In genomic region chr5:123393786-123394302, GRCm38 (mm10) we compare ENCODE assay signal across 8 mouse cellular contexts. TPM values are rescaled to one million over a fixed set of nuclear protein-coding genes. Genes with fewer than 3 reads are reported as not detected.
DNase-seq lines count a peak whose midpoint lies in the region; ATAC-seq lines count a peak whose summit lies in the region.

No protein-coding gene starts in this region.

- peaks cover 47% of the 10 kb centered on the region for H3K4me1 ChIP-seq in kidney, embryonic 14.5 days (ENCODE audit: control insufficient read depth, insufficient read depth, low read length)
- peaks cover 54% of the 10 kb centered on the region for H3K4me1 ChIP-seq in hindbrain, embryonic 12.5 days
- peaks cover 49% of the 10 kb centered on the region for H3K4me1 ChIP-seq in midbrain, embryonic 12.5 days

- H3K9me3 ChIP-seq in kidney, embryonic 14.5 days (ENCODE audit: control insufficient read depth, low read length) = no peaks in the 10 kb centered on the region
- H3K9me3 ChIP-seq in hindbrain, embryonic 12.5 days (replicated peaks) = no peaks in the 10 kb centered on the region
- H3K9me3 ChIP-seq in midbrain, embryonic 12.5 days = no peaks in the 10 kb centered on the region

- peak overlapping the region; percentile 86 for H3K27ac ChIP-seq in kidney, embryonic 14.5 days (ENCODE audit: low read depth, low read length)
- peak overlapping the region; percentile 85; the same call in 1 of the 2 replicates for H3K27ac ChIP-seq in hindbrain, embryonic 12.5 days
- H3K27ac ChIP-seq in midbrain, embryonic 12.5 days (replicated peaks) = peak overlapping the region; percentile 86

- no peak for DNase-seq in kidney, postnatal 25 days
- peak; percentile 60 for DNase-seq in adipocyte (ENCODE audit: low spot score)
- DNase-seq in layer of hippocampus, adult 18-20 months (ENCODE audit: low spot score in 2 of 2) = no peak
- DNase-seq in frontal cortex, postnatal 36 days (ENCODE audit: low spot score in 2 of 2) = no peak
- DNase-seq in B cell, adult 2 months = no peak

- peak overlapping the region; percentile 60 for H3K4me2 ChIP-seq in kidney, embryonic 14.5 days (replicated peaks; ENCODE audit: low read depth, low read length)
- peak overlapping the region; percentile 79 for H3K4me2 ChIP-seq in hindbrain, embryonic 12.5 days (replicated peaks)
- H3K4me2 ChIP-seq in midbrain, embryonic 12.5 days (replicated peaks) = peak overlapping the region; percentile 89

- H3K9ac ChIP-seq in kidney, embryonic 14.5 days (ENCODE audit: low read depth, low read length) = peak overlapping the region; percentile 77
- H3K9ac ChIP-seq in hindbrain, embryonic 12.5 days = peak overlapping the region; percentile 93; the same call in 1 of the 2 replicates
- peak overlapping the region; percentile 43; the same call in 1 of the 2 replicates for H3K9ac ChIP-seq in midbrain, embryonic 12.5 days (replicated peaks)

- H3K36me3 ChIP-seq in kidney, embryonic 14.5 days (ENCODE audit: control insufficient read depth, insufficient read depth, low read length) = no peaks in the 10 kb centered on the region
- H3K36me3 ChIP-seq in hindbrain, embryonic 12.5 days = no peaks in the 10 kb centered on the region
- no peaks in the 10 kb centered on the region for H3K36me3 ChIP-seq in midbrain, embryonic 12.5 days

- no peaks in the 10 kb centered on the region for H3K27me3 ChIP-seq in kidney, embryonic 14.5 days (ENCODE audit: control insufficient read depth, insufficient read depth, low read length)
- no peaks in the 10 kb centered on the region for H3K27me3 ChIP-seq in hindbrain, embryonic 12.5 days
- no peaks in the 10 kb centered on the region for H3K27me3 ChIP-seq in midbrain, embryonic 12.5 days

- no peak; the same call in 1 of the 2 replicates for ATAC-seq in kidney, embryonic 14.5 days (ENCODE audit: low FRiP score, low TSS enrichment)
- no peak; the same call in 1 of the 2 replicates for ATAC-seq in hindbrain, embryonic 12.5 days (ENCODE audit: low FRiP score)
- ATAC-seq in midbrain, embryonic 12.5 days (ENCODE audit: low FRiP score, low read depth) = no peak

- WGBS in kidney, embryonic 14.5 days = 25% methylated on average over 5 of the region's 5 CpGs
- 28% methylated on average over 5 of the region's 5 CpGs for WGBS in hindbrain, embryonic 12.5 days
- 28% methylated on average over 5 of the region's 5 CpGs for WGBS in midbrain, embryonic 12.5 days

- peak overlapping the region; percentile 72 for H3K4me3 ChIP-seq in kidney, embryonic 14.5 days (ENCODE audit: low read length)
- peak overlapping the region; percentile 91 for H3K4me3 ChIP-seq in hindbrain, embryonic 12.5 days
- peak overlapping the region; percentile 71 for H3K4me3 ChIP-seq in midbrain, embryonic 12.5 days

RNA-seq across cellular contexts. Expression of gene Mlxip, which starts 0.8 kb away (rescaled TPM):
- 13.4 and 26.6 TPM in 2 replicates for polyA plus RNA-seq in kidney, embryonic 14.5 days (2014; fragmentation: Nextera tagmentation; extraction: Ambion mirVana)
- 20.7 and 21.6 TPM in 2 replicates for polyA plus RNA-seq in hindbrain, embryonic 12.5 days (2016; fragmentation: Nextera tagmentation; extraction: Ambion mirVana)
- 16.8 and 21.5 TPM in 2 replicates for polyA plus RNA-seq in midbrain, embryonic 12.5 days (2016; fragmentation: Nextera tagmentation; extraction: Ambion mirVana)
- total RNA-seq in layer of hippocampus, adult 18-20 months (2021) = 10 to 100 TPM; 15.4 to 20.6 TPM

RNA-seq across cellular contexts. Expression of gene Bcl7a, which starts 50.2 kb away (rescaled TPM):
- 39.4 and 43.2 TPM in 2 replicates for polyA plus RNA-seq in kidney, embryonic 14.5 days (2014; fragmentation: Nextera tagmentation; extraction: Ambion mirVana)
- 56.6 and 59.9 TPM in 2 replicates for polyA plus RNA-seq in hindbrain, embryonic 12.5 days (2016; fragmentation: Nextera tagmentation; extraction: Ambion mirVana)
- 56.7 and 59.8 TPM in 2 replicates for polyA plus RNA-seq in midbrain, embryonic 12.5 days (2016; fragmentation: Nextera tagmentation; extraction: Ambion mirVana)
- 10 to 100 TPM; 66.1 to 66.3 TPM for total RNA-seq in layer of hippocampus, adult 18-20 months (2021)

Comparison
In these comparisons a context has a peak if more than half of its experiments do, and no peak if none do; other contexts are left out.
1. H3K9ac ChIP-seq: peak in every context shown above with its lines; median percentile 93 in hindbrain, embryonic 12.5 days; 77 in kidney, embryonic 14.5 days; 43 in midbrain, embryonic 12.5 days.